Mouse (Mus musculus): ENCODE data around the gene Bbs9.

Gene Bbs9

DNA sequence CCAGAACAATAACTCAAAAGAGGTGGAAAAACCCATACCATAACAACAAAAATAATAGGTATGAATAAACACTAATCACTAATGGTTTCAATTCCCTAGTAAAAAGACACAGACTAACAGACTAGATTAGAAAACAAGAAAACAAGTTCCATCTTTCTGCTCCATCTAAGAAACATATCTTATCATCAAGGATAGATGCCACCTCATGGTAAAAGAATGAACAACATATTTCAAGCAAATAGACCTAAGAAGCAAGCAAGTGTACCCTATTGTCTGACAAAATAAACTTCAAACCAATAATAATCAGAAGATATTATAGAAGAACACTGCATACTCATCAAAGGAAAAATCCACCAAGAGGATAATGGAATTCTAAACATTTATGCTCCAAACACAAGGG is 441.3 kb downstream of the Bbs9 start:
- no peak for DNase-seq

DNA sequence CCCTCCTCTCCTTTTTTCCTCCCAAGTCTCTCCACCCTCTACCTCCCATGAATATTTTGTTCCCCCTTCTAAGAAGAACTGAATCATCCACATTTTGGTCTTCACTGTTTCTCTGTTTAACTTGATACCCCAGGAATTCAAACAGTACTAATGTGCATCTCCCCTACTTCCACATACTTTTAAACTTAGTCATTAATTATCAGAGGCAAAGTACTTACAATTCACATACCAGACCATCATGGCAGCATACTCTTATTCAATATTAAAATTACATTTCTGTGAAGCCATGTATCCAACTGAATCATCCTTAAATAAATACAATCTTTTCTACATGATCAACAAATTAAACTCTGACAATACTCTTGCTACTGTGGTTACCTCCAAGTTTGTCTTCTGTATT is 460.1 kb downstream of the Bbs9 start:
- no peak for DNase-seq

Measured in cerebellum, adult 11-12 months (tissue).